Mouse (Mus musculus) testis, postnatal 14 days (tissue): Measurements from ENCODE around the gene Tmem82.
A peak's percentile ranks its signal among the peaks of the same experiment; 100 is the strongest.
"Not testable (repeated sequence)": the region's sequence is repeated elsewhere in the genome, so short reads cannot be mapped to it uniquely, and the experiment has no call there.

Experiments used
- DNase-seq: peaks from one replicate; pipeline ENCODE4 v3.0.0; 2021; ENCODE audit warnings: low spot score

The Tmem82 gene

DNA sequence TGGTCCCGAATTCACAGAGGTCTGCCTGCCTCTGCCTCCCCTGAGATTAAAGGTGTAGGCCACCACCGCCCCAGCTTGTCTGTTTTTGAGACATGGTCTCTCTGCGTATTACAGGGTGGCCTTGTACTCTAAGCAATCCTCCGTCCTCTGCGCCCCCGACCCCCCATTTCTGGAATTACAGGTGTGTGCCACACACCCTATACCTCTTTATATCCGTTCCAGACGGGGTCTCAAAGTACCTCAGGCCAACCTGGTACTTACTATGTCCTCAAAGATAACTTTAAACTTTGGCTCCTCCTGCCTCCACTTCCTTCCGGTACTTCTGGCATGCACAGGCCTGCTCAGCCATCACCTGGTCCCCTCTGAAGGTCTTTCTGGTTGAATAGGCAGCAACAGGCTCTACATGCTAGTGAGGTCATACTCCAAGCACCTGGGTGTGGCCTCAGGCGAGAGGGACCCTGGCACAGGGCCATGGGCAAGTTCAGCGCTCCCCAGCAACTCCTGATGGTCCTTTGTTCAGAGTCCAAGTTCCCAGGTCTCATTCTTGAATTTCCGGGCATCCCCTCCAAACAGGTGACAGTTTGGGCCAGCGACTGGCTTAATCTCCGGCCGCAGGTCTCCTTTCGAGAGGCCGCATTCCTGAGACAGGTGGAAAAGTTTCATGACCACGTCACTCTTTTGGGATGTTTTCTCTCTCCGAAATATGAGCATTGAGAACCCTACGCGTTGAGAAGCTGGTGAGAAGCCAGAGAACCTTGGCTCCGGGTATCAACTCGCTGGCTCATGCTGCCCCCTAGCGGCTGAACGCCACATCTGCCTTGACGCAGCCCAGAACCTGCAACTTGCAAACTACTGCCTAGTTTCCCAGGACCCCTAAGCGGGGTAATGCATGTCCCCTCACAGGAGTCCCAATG is 43.4 kb downstream of the Tmem82 start:
- peak; percentile 80 for DNase-seq

DNA sequence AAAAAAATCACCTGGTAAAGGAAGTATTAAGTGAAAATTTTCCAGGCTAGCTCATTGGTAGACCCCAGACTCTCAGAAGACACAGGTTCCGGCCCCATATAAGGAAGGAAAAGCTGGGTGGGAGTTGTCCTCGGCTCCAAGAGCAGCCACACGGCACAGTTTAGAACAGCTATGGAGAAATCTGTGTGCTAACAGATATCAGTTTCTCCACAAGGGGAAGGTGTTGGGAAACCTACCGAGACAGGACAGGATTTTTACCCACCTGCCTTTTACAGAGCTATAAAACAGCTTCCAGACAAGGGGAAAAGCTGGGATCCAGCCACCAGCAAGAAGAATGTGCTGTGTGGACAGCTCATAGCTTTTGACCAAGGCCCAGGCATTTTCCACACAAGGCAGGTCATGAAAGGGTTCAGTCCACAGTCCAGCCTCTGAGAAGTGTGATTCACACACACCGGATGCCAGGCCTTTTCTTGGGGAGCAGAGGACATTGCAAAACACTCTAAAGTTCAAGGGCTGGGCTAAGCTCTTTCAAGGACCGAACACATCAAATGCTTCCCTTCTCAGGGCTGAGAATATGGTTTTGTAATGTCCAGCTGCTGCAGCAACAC is 45.0 kb downstream of the Tmem82 start:
- DNase-seq = no peak

DNA sequence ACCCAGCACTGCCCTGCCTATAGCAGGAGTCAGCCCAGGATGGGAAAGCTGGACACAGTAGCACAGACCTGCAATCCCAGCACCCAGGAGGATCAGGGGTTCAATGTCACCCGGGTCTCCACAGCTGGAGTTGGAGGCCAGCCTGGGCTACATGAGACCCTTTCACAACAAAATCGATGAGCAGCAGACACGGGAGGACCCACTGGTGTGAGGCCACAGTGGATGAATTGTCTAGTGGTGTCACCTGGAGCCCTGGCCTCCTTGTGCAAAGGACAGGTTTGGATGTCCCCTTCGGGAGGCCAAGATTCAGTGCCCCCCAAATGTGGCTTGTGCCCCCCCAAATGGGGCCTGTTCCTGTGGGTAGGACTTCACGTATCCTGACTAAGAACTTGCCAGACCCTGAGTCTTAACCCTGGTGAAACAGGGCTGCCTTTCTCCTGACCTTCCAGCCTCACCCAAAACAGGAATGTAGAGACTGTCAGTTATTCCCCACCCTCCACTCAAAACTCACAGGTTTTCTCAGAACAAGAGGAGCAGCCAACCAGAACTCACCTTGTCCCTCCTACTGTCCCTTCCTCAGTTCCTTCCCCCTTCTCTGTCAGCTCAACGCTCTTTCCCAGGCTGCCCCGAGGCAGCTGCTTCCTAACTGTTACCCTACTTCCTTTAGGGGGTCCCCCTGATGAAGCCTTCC is 45.6 kb downstream of the Tmem82 start:
- no peak for DNase-seq

DNA sequence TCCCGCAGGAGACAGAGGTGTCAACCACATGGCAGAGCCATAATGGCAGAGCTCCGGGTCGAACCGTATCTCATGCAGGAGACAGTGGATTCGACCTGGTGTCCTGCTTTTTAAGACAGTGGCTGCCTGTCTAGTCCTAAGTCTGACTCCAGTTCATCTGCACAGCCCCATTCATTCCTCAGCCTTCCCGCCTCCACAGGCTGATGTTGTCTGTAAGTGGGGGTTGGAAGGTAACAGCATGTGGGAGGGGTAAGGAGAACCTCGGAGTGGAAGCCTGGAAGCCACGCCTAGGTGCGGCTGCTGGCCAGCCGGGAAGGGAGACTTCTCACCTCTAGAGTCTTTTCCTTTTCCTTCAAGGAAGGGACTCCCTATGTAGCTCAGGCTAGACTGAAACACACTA is 46.5 kb downstream of the Tmem82 start:
- DNase-seq = no peak

DNA sequence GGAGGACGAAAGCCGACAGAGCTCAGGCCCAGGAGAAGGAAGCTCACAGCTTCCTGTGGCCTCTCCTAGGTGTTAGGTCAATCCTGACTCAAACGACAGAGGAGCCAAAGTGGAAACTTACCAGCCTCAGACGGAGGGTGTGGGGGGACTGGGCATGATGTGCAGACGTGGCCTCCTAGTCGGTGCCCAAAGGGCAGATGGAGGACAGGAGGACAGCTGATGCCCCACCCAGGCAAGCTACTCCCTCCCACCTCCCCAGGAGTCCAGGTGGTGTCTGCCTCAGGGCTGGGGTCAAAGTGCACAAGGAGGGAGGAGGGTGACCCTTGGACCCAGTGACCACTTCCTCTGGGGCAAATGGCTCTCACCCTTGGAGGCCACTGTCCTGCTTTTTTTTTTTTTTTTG is 47.1 kb downstream of the Tmem82 start:
- no peak for DNase-seq

- DNase-seq = no peak
These were observed 47.6 kb downstream of the Tmem82 start for GRCm38 (mm10) chr4:141570821-141571220.

DNA sequence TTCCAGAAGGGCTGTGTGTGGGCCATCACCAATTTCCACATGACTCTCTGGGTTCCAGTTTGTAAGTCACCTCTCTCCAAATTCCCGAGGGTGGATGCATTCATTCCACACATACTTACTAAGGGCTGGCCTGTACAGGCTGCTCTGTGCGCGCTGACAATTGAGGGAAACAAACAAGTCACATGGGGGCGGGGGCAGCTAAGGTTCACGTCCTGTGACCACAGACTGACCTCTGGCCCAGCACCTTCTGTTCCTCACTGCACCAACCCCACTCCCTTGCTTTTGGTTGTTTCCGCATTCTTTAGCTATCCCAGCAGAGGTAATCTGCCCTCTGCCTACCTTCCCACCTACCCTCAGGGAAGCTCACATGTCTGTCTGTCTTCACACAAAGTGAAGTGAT is 48.4 kb downstream of the Tmem82 start:
- DNase-seq = no peak

GRCm38 (mm10) chr4:141568966-141569365 is 49.5 kb downstream of the Tmem82 start:
- no peak for DNase-seq

DNA sequence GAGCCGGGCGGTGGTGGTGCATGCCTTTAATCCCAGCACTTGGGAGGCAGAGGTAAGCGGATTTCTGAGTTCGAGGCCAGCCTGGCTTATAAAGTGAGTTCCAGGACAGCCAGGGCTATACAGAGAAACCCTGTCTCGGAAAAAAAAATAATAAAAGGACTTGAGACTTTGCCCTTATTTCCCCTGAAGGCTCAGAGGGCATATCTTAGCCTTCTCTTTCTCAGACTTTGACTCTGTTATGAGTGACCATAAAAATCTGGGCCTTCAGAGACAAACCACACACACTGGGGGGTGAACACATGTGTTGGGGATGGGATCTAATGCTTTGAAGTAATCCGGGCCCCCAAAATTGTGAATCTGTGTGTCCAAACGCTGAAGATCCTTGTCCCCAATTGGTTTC is 51.3 kb downstream of the Tmem82 start:
- DNase-seq = not testable (repeated sequence)

DNA sequence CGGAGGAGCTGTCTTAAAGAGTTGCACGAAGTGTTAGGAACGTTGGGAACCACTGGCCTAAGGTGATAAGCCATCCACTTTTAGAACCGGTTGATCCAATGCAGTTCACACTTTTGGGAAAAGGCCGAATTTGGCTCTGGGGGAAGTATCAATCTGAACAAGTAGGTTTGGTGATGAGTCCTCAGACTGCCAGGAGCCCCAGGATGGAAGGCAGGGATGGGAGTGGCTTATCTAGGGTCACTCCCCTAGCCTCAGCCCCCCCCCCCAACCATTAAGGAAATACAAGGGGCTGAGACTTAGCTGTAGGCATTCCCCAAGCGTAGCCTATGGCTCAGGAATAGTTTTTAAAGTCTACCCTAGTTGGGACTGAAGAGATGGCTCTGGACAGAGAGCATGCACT is 52.2 kb downstream of the Tmem82 start:
- DNase-seq = no peak

DNA sequence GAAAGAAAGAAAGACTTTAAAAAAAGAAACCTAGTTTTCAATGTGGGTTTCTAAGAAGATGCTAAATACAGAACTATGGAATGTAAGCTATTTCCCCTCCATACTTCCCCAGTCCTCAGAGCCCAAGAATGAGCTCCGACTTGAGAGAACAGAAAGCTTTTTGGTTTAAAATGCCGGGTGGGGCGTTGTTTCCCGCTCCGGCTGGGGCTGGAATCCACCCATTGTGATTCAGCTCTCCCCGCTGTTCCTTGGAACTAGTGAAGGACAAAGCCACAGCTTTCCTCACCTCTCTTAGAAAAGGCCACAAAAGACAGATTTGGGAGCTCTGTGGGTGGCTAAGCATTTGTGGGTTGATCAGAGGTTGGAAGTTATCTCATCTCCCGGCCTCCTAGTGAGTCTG is 53.1 kb downstream of the Tmem82 start:
- no peak for DNase-seq

- no peak for DNase-seq
These were observed 53.8 kb downstream of the Tmem82 start for GRCm38 (mm10) chr4:141564660-141565059.

DNA sequence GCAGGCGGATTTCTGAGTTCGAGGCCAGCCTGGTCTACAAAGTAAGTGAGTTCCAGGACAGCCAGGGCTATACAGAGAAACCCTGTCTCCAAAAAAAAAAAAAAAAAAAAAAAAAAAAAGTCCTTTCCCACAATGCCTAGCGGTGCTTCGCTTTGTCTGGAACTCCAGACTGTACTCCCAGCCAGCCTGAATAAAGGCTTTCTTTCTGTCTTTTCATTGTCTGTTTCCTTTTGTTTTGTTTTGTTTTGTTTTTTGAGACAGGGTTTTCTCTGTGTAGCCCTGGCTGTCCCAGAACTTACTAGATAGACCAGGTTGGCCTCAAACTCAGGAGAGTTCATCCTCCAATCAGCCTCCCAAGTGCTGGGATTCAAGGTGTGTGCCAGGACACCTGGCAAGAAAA is 54.2 kb downstream of the Tmem82 start:
- no peak for DNase-seq
